Mouse (Mus musculus): Measurements from ENCODE around the gene Rnf149. TPM values are rescaled to one million over a fixed set of nuclear protein-coding genes. Genes with fewer than 3 reads are reported as not detected.

Rnf149 gene
- polyA plus RNA-seq, 1 experiment from 2014 or later = 22.0 TPM

DNA sequence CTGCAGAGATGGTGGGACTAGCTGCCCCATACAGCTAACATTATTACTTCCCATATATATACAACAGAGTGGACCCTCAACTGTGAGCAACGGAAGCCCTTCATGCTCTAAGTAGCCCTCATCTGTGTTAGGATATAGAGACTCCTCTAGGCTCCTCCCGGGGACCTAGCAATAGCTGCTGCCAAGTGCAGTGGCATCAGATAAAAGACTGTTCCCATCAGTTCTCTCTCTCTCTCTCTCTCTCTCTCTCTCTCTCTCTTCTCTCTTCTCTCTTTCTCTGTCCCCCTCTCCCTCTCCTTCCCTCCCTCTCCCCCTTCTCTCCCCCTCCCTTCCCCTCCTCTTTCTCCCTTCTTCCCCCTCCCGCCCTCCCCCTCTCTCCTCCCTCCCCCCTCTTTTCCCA is 4.0 kb upstream of the Rnf149 start:
- H3K4me1 ChIP-seq (ENCODE audit: control insufficient read depth, insufficient read depth, low read length) = no peaks in the 10 kb centered on the region
- H3K9me3 ChIP-seq (ENCODE audit: control insufficient read depth, low read length) = no peaks in the 10 kb centered on the region
- DNase-seq (ENCODE audit: low spot score, missing footprints) (no peak), ATAC-seq (ENCODE audit: low FRiP score) (no peak)
- no peak overlapping the region for H3K27ac ChIP-seq (ENCODE audit: low read depth, low read length)
- H3K4me2 ChIP-seq = no peak overlapping the region
- no peak overlapping the region for H3K4me3 ChIP-seq (ENCODE audit: low read depth, low read length)
- 88% methylated on average over 2 of the region's 3 CpGs for WGBS
- H3K9ac ChIP-seq (ENCODE audit: low read length) = no peak overlapping the region
- no peaks in the 10 kb centered on the region for H3K36me3 ChIP-seq (ENCODE audit: control insufficient read depth, insufficient read depth, low read length)
- H3K27me3 ChIP-seq (ENCODE audit: control insufficient read depth, insufficient read depth, low read length) = no peaks in the 10 kb centered on the region

DNA sequence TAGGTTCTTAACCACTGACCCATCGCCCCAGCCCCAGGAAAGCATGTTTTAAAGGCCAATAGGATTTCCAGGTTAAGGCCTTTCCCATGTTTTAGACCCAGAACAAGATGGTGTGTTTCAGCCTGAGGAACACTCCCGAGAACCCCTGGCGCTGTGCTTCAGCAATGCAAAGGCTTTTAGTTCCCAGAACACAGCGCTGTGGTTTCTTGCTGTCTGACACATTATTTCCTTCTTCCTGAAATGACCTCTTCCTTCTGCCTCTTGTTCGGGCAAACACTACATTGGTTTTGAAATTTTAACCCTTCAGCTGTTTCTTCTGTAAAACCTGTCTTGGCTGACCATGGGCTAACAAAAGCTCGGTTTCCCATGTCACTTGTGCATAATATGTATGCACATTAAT is 1.9 kb upstream of the Rnf149 start:
- ATAC-seq (ENCODE audit: low FRiP score) = no peak
- no peak for DNase-seq (ENCODE audit: low spot score, missing footprints)
- H3K9me3 ChIP-seq (ENCODE audit: control insufficient read depth, low read length) = no peaks in the 10 kb centered on the region
- 86% methylated on average over 6 of the region's 6 CpGs for WGBS
- H3K27me3 ChIP-seq (ENCODE audit: control insufficient read depth, insufficient read depth, low read length) = no peaks in the 10 kb centered on the region
- H3K4me1 ChIP-seq (ENCODE audit: control insufficient read depth, insufficient read depth, low read length) = peaks cover 8% of the 10 kb centered on the region; the same call in 1 of the 2 replicates
- H3K36me3 ChIP-seq (ENCODE audit: control insufficient read depth, insufficient read depth, low read length) = no peaks in the 10 kb centered on the region
- no peak overlapping the region for H3K27ac ChIP-seq (ENCODE audit: low read depth, low read length)
- H3K4me3 ChIP-seq (ENCODE audit: low read depth, low read length) = no peak overlapping the region
- no peak overlapping the region for H3K9ac ChIP-seq (ENCODE audit: low read length)
- H3K4me2 ChIP-seq = no peak overlapping the region

DNA sequence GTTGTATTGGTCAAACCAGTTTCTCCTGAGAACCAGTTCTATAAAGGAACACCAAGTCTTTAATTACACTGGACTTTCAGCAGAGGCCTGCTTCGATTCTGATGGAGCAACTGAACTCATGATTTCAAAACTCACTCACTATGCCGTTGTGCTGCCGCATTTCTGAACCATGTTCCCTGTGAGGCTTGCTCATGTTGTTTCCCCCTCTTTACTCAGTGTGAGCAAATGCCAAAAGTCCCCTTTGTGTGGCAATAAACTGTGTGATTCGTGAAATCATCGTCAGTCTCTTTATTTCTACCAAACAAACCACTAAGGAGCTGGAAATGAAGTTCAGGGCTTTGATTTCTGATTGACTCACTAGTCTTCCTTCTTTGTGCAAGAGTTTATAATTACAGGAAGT is 1.2 kb upstream of the Rnf149 start:
- DNase-seq (ENCODE audit: low spot score, missing footprints) = no peak
- Histone ChIP-seq H3K9ac (ENCODE audit: low read length) (no peak overlapping the region), H3K9me3 (ENCODE audit: control insufficient read depth, low read length) (no peaks in the 10 kb centered on the region), H3K4me1 (ENCODE audit: control insufficient read depth, insufficient read depth, low read length) (peaks cover 8% of the 10 kb centered on the region; the same call in 1 of the 2 replicates), H3K4me2 (no peak overlapping the region), H3K36me3 (ENCODE audit: control insufficient read depth, insufficient read depth, low read length) (no peaks in the 10 kb centered on the region), H3K4me3 (ENCODE audit: low read depth, low read length) (no peak overlapping the region), H3K27ac (ENCODE audit: low read depth, low read length) (no peak overlapping the region), H3K27me3 (ENCODE audit: control insufficient read depth, insufficient read depth, low read length) (no peaks in the 10 kb centered on the region)
- 82% methylated on average over 5 of the region's 5 CpGs for WGBS
- ATAC-seq (ENCODE audit: low FRiP score) = no peak

DNA sequence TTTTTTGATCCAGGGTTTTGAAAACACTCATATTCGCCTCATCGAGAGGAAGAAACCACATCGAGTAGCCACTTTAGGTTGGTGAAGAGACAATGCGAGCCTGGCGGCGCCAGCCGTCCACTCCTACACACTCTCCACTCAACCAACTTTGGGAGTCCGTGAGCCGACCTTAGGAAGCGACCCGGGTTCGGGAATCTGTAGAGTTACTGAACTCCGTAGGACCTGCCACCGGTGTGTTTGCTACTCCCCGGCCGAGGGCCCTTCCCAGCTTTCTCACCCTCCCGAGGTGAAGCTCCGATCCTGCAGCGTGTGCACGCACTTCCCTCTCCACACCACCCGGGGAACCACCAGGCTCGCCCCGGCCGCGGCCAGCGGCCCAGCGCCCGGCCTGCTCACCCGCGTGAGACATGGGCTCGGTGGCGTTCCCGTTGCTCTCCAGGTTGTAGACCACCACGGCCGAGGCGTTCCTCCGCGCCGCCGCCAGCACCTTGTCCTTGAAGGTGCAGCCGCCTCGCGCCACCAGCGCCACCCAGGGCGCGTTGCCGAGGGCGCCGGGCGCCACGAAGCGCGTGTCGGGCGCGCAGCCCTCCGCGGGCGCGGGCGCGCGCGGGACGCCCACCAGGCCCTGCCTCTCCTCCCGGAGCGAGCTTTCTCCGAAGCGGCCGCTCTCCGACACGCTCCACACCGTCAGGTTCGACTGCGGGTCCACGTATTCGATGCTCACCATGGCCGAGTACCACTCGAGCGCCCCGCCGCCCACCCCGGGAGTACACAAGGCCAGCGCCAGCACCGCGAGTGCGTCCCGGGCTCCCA is 568 bp downstream of the Rnf149 start:
- peak overlapping the region; percentile 90 for H3K4me3 ChIP-seq (ENCODE audit: low read depth, low read length)
- WGBS = under 1% methylated on average over 88 of the region's 88 CpGs
- peaks cover 8% of the 10 kb centered on the region; the same call in 1 of the 2 replicates for H3K4me1 ChIP-seq (ENCODE audit: control insufficient read depth, insufficient read depth, low read length)
- peak overlapping the region; percentile 93 for H3K27ac ChIP-seq (ENCODE audit: low read depth, low read length)
- no peaks in the 10 kb centered on the region for H3K36me3 ChIP-seq (ENCODE audit: control insufficient read depth, insufficient read depth, low read length)
- ATAC-seq (ENCODE audit: low FRiP score) = peak; percentile 67
- no peaks in the 10 kb centered on the region for H3K9me3 ChIP-seq (ENCODE audit: control insufficient read depth, low read length)
- H3K9ac ChIP-seq (ENCODE audit: low read length) = peak overlapping the region; percentile 93
- H3K27me3 ChIP-seq (ENCODE audit: control insufficient read depth, insufficient read depth, low read length) = no peaks in the 10 kb centered on the region
- DNase-seq (ENCODE audit: low spot score, missing footprints) = peak; percentile 97
- H3K4me2 ChIP-seq = peak overlapping the region; percentile 49

DNA sequence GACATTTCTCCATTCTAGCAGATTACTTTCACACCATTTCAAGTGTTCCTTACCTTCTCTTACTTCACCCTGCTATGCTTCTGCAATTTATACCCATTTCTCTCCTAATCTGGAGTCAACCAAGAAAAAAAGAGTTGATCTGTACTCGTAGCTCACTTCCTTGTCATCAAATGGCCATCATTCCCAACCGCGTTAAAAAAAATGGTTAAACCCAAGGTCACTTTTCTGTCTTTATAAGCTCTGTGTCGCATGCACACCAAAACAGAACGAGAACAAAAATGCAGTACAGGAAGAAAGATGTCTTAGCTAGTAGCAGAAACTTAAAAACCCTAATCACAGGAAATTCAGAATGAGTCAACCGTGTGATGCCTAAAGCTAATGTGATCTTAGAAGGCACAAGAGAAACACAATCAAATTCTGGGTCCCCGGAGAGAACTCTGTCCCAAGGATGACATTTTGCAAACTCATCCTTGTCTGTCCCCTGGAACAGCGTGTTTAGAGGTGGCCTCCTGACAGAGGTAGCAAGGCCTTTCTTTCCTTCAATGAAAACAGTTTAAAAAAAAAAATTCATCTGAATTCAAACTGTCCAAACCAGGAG is 1.3 kb downstream of the Rnf149 start:
- Histone ChIP-seq H3K4me1 (ENCODE audit: control insufficient read depth, insufficient read depth, low read length) (peaks cover 8% of the 10 kb centered on the region; the same call in 1 of the 2 replicates), H3K27me3 (ENCODE audit: control insufficient read depth, insufficient read depth, low read length) (no peaks in the 10 kb centered on the region), H3K4me2 (peak overlapping the region; percentile 49), H3K36me3 (ENCODE audit: control insufficient read depth, insufficient read depth, low read length) (no peaks in the 10 kb centered on the region), H3K9me3 (ENCODE audit: control insufficient read depth, low read length) (no peaks in the 10 kb centered on the region), H3K27ac (ENCODE audit: low read depth, low read length) (no peak overlapping the region), H3K4me3 (ENCODE audit: low read depth, low read length) (peak overlapping the region; percentile 90), H3K9ac (ENCODE audit: low read length) (peak overlapping the region; percentile 93)
- ATAC-seq (ENCODE audit: low FRiP score) (no peak), DNase-seq (ENCODE audit: low spot score, missing footprints) (no peak)
- WGBS = 28% methylated on average over 8 of the region's 8 CpGs

DNA sequence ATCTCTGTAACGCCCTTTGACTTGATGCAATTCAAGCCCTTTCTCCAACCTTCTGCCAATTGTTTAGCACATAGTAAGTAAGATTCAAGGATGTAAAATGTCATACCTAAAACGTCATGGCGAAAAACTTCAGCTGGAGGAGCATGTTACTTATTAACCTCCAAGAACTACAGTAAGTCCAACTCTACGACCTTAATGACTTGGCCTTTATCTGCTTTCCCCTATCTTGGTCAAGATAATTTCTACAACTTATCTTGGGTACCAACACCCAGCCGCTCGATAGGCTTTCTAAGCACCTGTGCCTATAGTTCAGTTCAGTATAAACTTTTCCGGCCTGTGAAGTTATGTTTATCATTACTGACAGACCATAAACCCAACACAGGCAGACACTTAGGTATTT is 3.3 kb downstream of the Rnf149 start:
- no peak overlapping the region for H3K9ac ChIP-seq (ENCODE audit: low read length)
- no peaks in the 10 kb centered on the region for H3K9me3 ChIP-seq (ENCODE audit: control insufficient read depth, low read length)
- H3K4me2 ChIP-seq = no peak overlapping the region
- H3K4me3 ChIP-seq (ENCODE audit: low read depth, low read length) = no peak overlapping the region
- H3K4me1 ChIP-seq (ENCODE audit: control insufficient read depth, insufficient read depth, low read length) = peaks cover 8% of the 10 kb centered on the region; the same call in 1 of the 2 replicates
- H3K27me3 ChIP-seq (ENCODE audit: control insufficient read depth, insufficient read depth, low read length) = no peaks in the 10 kb centered on the region
- H3K36me3 ChIP-seq (ENCODE audit: control insufficient read depth, insufficient read depth, low read length) = no peaks in the 10 kb centered on the region
- ATAC-seq (ENCODE audit: low FRiP score) (no peak), DNase-seq (ENCODE audit: low spot score, missing footprints) (no peak)
- 92% methylated on average over 7 of the region's 7 CpGs for WGBS
- no peak overlapping the region for H3K27ac ChIP-seq (ENCODE audit: low read depth, low read length)

DNA sequence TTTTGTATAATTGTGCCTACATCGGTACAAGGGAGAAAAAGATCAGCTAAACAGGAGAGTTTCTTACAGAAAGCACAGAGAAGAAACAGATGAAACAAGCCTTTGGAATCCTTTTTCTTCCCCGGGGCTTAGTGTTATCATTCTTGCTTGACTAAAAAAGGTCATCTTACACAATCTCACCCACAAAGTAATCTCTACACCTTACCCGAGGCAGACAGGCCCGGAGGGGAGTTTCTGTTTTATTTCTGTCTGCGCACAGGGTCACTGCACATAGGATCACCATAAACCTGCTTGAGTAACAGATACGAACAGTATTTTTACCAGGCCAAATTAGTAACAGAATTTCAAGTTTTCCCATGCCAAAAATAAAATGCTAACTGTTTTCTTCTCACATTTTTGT is 5.6 kb downstream of the Rnf149 start:
- peaks cover 8% of the 10 kb centered on the region; the same call in 1 of the 2 replicates for H3K4me1 ChIP-seq (ENCODE audit: control insufficient read depth, insufficient read depth, low read length)
- no peak for ATAC-seq (ENCODE audit: low FRiP score)
- no peak for DNase-seq (ENCODE audit: low spot score, missing footprints)
- no peak overlapping the region for H3K4me2 ChIP-seq
- WGBS = 71% methylated on average over 6 of the region's 6 CpGs
- H3K36me3 ChIP-seq (ENCODE audit: control insufficient read depth, insufficient read depth, low read length) = no peaks in the 10 kb centered on the region
- H3K9ac ChIP-seq (ENCODE audit: low read length) = no peak overlapping the region
- no peak overlapping the region for H3K27ac ChIP-seq (ENCODE audit: low read depth, low read length)
- H3K27me3 ChIP-seq (ENCODE audit: control insufficient read depth, insufficient read depth, low read length) = no peaks in the 10 kb centered on the region
- H3K4me3 ChIP-seq (ENCODE audit: low read depth, low read length) = no peak overlapping the region
- no peaks in the 10 kb centered on the region for H3K9me3 ChIP-seq (ENCODE audit: control insufficient read depth, low read length)

DNA sequence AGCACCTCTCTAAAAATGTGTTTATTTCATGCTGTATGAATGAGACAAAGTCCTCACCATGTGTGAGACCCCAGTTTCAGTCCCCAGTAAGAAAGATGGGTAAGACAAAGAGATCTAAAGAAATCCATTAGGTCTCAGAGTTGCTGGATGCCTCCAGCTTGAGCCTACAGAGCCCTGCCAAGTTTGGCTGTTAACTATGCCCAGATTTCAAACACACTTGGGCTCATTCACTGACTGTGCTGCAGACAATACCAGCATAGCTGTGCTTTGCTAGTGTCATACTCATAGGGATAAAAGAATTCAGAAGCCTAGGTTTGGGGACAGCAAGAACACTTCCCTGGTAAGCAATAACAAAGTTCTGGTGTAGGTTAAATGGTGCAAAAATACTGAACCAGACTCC is 9.1 kb downstream of the Rnf149 start:
- Histone ChIP-seq H3K4me1 (ENCODE audit: control insufficient read depth, insufficient read depth, low read length) (no peaks in the 10 kb centered on the region), H3K4me3 (ENCODE audit: low read depth, low read length) (no peak overlapping the region), H3K27ac (ENCODE audit: low read depth, low read length) (no peak overlapping the region), H3K9me3 (ENCODE audit: control insufficient read depth, low read length) (no peaks in the 10 kb centered on the region), H3K27me3 (ENCODE audit: control insufficient read depth, insufficient read depth, low read length) (no peaks in the 10 kb centered on the region), H3K9ac (ENCODE audit: low read length) (no peak overlapping the region), H3K4me2 (no peak overlapping the region), H3K36me3 (ENCODE audit: control insufficient read depth, insufficient read depth, low read length) (no peaks in the 10 kb centered on the region)
- DNase-seq (ENCODE audit: low spot score, missing footprints) (no peak), ATAC-seq (ENCODE audit: low FRiP score) (no peak)

DNA sequence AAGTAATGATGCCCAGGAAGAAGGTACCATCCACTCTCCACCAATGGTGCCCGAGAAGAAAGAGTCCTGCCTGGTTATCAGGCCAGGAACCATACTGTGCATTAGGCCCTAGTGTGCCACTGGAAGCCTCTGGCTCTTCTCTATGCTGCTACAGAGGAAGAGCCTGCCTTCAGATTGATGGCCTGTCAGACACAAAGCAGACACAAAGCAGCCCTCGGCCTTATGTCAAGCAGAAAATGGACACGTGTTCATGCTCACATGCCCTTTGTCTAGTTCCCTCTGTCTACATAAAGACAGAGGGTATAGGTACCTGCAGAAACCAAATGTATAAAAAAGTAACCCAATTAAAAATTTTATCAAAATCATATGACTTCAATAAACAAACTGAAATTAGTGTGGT is 12.6 kb downstream of the Rnf149 start:
- Histone ChIP-seq H3K4me2 (no peak overlapping the region), H3K9ac (ENCODE audit: low read length) (no peak overlapping the region), H3K36me3 (ENCODE audit: control insufficient read depth, insufficient read depth, low read length) (no peaks in the 10 kb centered on the region), H3K4me1 (ENCODE audit: control insufficient read depth, insufficient read depth, low read length) (no peaks in the 10 kb centered on the region), H3K27me3 (ENCODE audit: control insufficient read depth, insufficient read depth, low read length) (no peaks in the 10 kb centered on the region), H3K9me3 (ENCODE audit: control insufficient read depth, low read length) (no peaks in the 10 kb centered on the region), H3K4me3 (ENCODE audit: low read depth, low read length) (no peak overlapping the region), H3K27ac (ENCODE audit: low read depth, low read length) (no peak overlapping the region)
- 85% methylated on average over 3 of the region's 3 CpGs for WGBS
- DNase-seq (ENCODE audit: low spot score, missing footprints) = no peak
- no peak for ATAC-seq (ENCODE audit: low FRiP score)
